Mouse (Mus musculus): Measurements from ENCODE around the gene Chd1l. TPM values are rescaled to one million over a fixed set of nuclear protein-coding genes. Genes with fewer than 3 reads are reported as not detected.

The Chd1l gene
- polyA plus RNA-seq (2014; fragmentation: Nextera tagmentation; extraction: Ambion mirVana), result 4.3 and 5.3 TPM in 2 replicates

- Histone ChIP-seq H3K27ac (ENCODE audit: low read depth, low read length) (peak within 1 kb of the TSS; percentile 85), H3K27me3 (ENCODE audit: control insufficient read depth, insufficient read depth, low read length) (no peaks in the 10 kb centered on the region), H3K4me1 (ENCODE audit: control insufficient read depth, insufficient read depth, low read length) (0 out of 2 replicates have a peak, but pooled peaks cover 3% of the 10 kb centered on the region), H3K4me3 (ENCODE audit: low read depth, low read length) (peak within 1 kb of the TSS; percentile 78), H3K36me3 (ENCODE audit: control insufficient read depth, insufficient read depth, low read length) (no peaks in the 10 kb centered on the region), H3K9me3 (ENCODE audit: control insufficient read depth, low read length) (no peaks in the 10 kb centered on the region), H3K9ac (replicated peaks; ENCODE audit: low read depth, low read length) (peak within 1 kb of the TSS; percentile 76), H3K4me2 (ENCODE audit: low read depth, low read length) (peak within 1 kb of the TSS; percentile 53)
- ATAC-seq (ENCODE audit: low read depth), result peak; percentile 96
- WGBS, result under 1% methylated on average over 50 of the region's 56 CpGs
Observed at GRCm38 (mm10) chr3:97609845-97610410, at the start of gene Chd1l. Gene Chd1l (minus strand): TSS chr3:97610203.

GRCm38 (mm10) chr3:97659746-97660145 lies 49.7 kb upstream of the Chd1l start:
- peaks cover 10% of the 10 kb centered on the region; the same call in 1 of the 2 replicates for H3K4me1 ChIP-seq (ENCODE audit: control insufficient read depth, insufficient read depth, low read length)
- peaks cover 11% of the 10 kb centered on the region; the same call in 1 of the 2 replicates for H3K36me3 ChIP-seq (ENCODE audit: control insufficient read depth, insufficient read depth, low read length)
- no peaks in the 10 kb centered on the region for H3K9me3 ChIP-seq (ENCODE audit: control insufficient read depth, low read length)
- no peaks in the 10 kb centered on the region for H3K27me3 ChIP-seq (ENCODE audit: control insufficient read depth, insufficient read depth, low read length)
- no peak overlapping the region for H3K4me3 ChIP-seq (ENCODE audit: low read depth, low read length)
- H3K9ac ChIP-seq (replicated peaks; ENCODE audit: low read depth, low read length), result no peak overlapping the region
- peak overlapping the region; percentile 75; the same call in 1 of the 2 replicates for H3K4me2 ChIP-seq (ENCODE audit: low read depth, low read length)
- no peak overlapping the region for H3K27ac ChIP-seq (ENCODE audit: low read depth, low read length)
- 58% methylated on average over 7 of the region's 7 CpGs for WGBS
- ATAC-seq (ENCODE audit: low read depth), result no peak

- H3K4me3 ChIP-seq (ENCODE audit: low read depth, low read length), result peak overlapping the region; percentile 87
- H3K36me3 ChIP-seq (ENCODE audit: control insufficient read depth, insufficient read depth, low read length), result 0 out of 2 replicates have a peak, but pooled peaks cover 2% of the 10 kb centered on the region
- H3K27me3 ChIP-seq (ENCODE audit: control insufficient read depth, insufficient read depth, low read length), result no peaks in the 10 kb centered on the region
- H3K27ac ChIP-seq (ENCODE audit: low read depth, low read length), result peak overlapping the region; percentile 70
- WGBS, result under 1% methylated on average over 36 of the region's 50 CpGs
- H3K9me3 ChIP-seq (ENCODE audit: control insufficient read depth, low read length), result no peaks in the 10 kb centered on the region
- peaks cover 10% of the 10 kb centered on the region; the same call in 1 of the 2 replicates for H3K4me1 ChIP-seq (ENCODE audit: control insufficient read depth, insufficient read depth, low read length)
- H3K4me2 ChIP-seq (ENCODE audit: low read depth, low read length), result peak overlapping the region; percentile 75
- peak overlapping the region; percentile 74 for H3K9ac ChIP-seq (replicated peaks; ENCODE audit: low read depth, low read length)
- ATAC-seq (ENCODE audit: low read depth), result peak; percentile 80
Observed at GRCm38 (mm10) chr3:97658426-97659193, 48.6 kb upstream of the Chd1l start.

- H3K4me1 ChIP-seq (ENCODE audit: control insufficient read depth, insufficient read depth, low read length), result peaks cover 10% of the 10 kb centered on the region; the same call in 1 of the 2 replicates
- H3K27ac ChIP-seq (ENCODE audit: low read depth, low read length), result peak within 1 kb of the TSS; percentile 70
- WGBS, result 2% methylated on average over 51 of the region's 51 CpGs
- ATAC-seq (ENCODE audit: low read depth), result peak; percentile 93
- H3K9me3 ChIP-seq (ENCODE audit: control insufficient read depth, low read length), result no peaks in the 10 kb centered on the region
- peak within 1 kb of the TSS; percentile 74 for H3K9ac ChIP-seq (replicated peaks; ENCODE audit: low read depth, low read length)
- peak within 1 kb of the TSS; percentile 87 for H3K4me3 ChIP-seq (ENCODE audit: low read depth, low read length)
- H3K4me2 ChIP-seq (ENCODE audit: low read depth, low read length), result peak within 1 kb of the TSS; percentile 75
- H3K27me3 ChIP-seq (ENCODE audit: control insufficient read depth, insufficient read depth, low read length), result no peaks in the 10 kb centered on the region
- H3K36me3 ChIP-seq (ENCODE audit: control insufficient read depth, insufficient read depth, low read length), result no peaks in the 10 kb centered on the region
Observed at GRCm38 (mm10) chr3:97657655-97658411, 47.8 kb upstream of the Chd1l start, which contains the start of gene Prkab2. Gene Prkab2 (plus strand): TSS chr3:97658193.

- Histone ChIP-seq H3K36me3 (ENCODE audit: control insufficient read depth, insufficient read depth, low read length) (no peaks in the 10 kb centered on the region), H3K4me1 (ENCODE audit: control insufficient read depth, insufficient read depth, low read length) (peaks cover 10% of the 10 kb centered on the region; the same call in 1 of the 2 replicates), H3K9me3 (ENCODE audit: control insufficient read depth, low read length) (no peaks in the 10 kb centered on the region), H3K9ac (replicated peaks; ENCODE audit: low read depth, low read length) (no peak overlapping the region), H3K4me2 (ENCODE audit: low read depth, low read length) (no peak overlapping the region), H3K4me3 (ENCODE audit: low read depth, low read length) (no peak overlapping the region), H3K27me3 (ENCODE audit: control insufficient read depth, insufficient read depth, low read length) (no peaks in the 10 kb centered on the region), H3K27ac (ENCODE audit: low read depth, low read length) (no peak overlapping the region)
- ATAC-seq (ENCODE audit: low read depth), result no peak
- 87% methylated on average over 8 of the region's 8 CpGs for WGBS
Observed at GRCm38 (mm10) chr3:97654901-97655300, 44.9 kb upstream of the Chd1l start.

GRCm38 (mm10) chr3:97653781-97654180 lies 43.8 kb upstream of the Chd1l start:
- ATAC-seq (ENCODE audit: low read depth), result no peak
- 94% methylated on average over 5 of the region's 5 CpGs for WGBS
- H3K9ac ChIP-seq (replicated peaks; ENCODE audit: low read depth, low read length), result no peak overlapping the region
- no peaks in the 10 kb centered on the region for H3K27me3 ChIP-seq (ENCODE audit: control insufficient read depth, insufficient read depth, low read length)
- no peaks in the 10 kb centered on the region for H3K36me3 ChIP-seq (ENCODE audit: control insufficient read depth, insufficient read depth, low read length)
- no peak overlapping the region for H3K4me3 ChIP-seq (ENCODE audit: low read depth, low read length)
- 0 out of 2 replicates have a peak, but pooled peaks cover 3% of the 10 kb centered on the region for H3K4me1 ChIP-seq (ENCODE audit: control insufficient read depth, insufficient read depth, low read length)
- no peaks in the 10 kb centered on the region for H3K9me3 ChIP-seq (ENCODE audit: control insufficient read depth, low read length)
- H3K27ac ChIP-seq (ENCODE audit: low read depth, low read length), result no peak overlapping the region
- no peak overlapping the region for H3K4me2 ChIP-seq (ENCODE audit: low read depth, low read length)

GRCm38 (mm10) chr3:97651604-97652003 lies 41.6 kb upstream of the Chd1l start:
- 86% methylated on average over 10 of the region's 10 CpGs for WGBS
- H3K4me1 ChIP-seq (ENCODE audit: control insufficient read depth, insufficient read depth, low read length), result no peaks in the 10 kb centered on the region
- H3K9ac ChIP-seq (replicated peaks; ENCODE audit: low read depth, low read length), result no peak overlapping the region
- no peak overlapping the region for H3K4me2 ChIP-seq (ENCODE audit: low read depth, low read length)
- H3K27ac ChIP-seq (ENCODE audit: low read depth, low read length), result no peak overlapping the region
- H3K9me3 ChIP-seq (ENCODE audit: control insufficient read depth, low read length), result no peaks in the 10 kb centered on the region
- no peak overlapping the region for H3K4me3 ChIP-seq (ENCODE audit: low read depth, low read length)
- H3K36me3 ChIP-seq (ENCODE audit: control insufficient read depth, insufficient read depth, low read length), result no peaks in the 10 kb centered on the region
- H3K27me3 ChIP-seq (ENCODE audit: control insufficient read depth, insufficient read depth, low read length), result no peaks in the 10 kb centered on the region
- no peak for ATAC-seq (ENCODE audit: low read depth)

GRCm38 (mm10) chr3:97649469-97649868 lies 39.5 kb upstream of the Chd1l start:
- H3K27ac ChIP-seq (ENCODE audit: low read depth, low read length), result no peak overlapping the region
- 75% methylated on average over 6 of the region's 6 CpGs for WGBS
- H3K27me3 ChIP-seq (ENCODE audit: control insufficient read depth, insufficient read depth, low read length), result no peaks in the 10 kb centered on the region
- ATAC-seq (ENCODE audit: low read depth), result no peak
- no peak overlapping the region for H3K9ac ChIP-seq (replicated peaks; ENCODE audit: low read depth, low read length)
- H3K36me3 ChIP-seq (ENCODE audit: control insufficient read depth, insufficient read depth, low read length), result no peaks in the 10 kb centered on the region
- H3K4me3 ChIP-seq (ENCODE audit: low read depth, low read length), result no peak overlapping the region
- H3K9me3 ChIP-seq (ENCODE audit: control insufficient read depth, low read length), result no peaks in the 10 kb centered on the region
- H3K4me1 ChIP-seq (ENCODE audit: control insufficient read depth, insufficient read depth, low read length), result no peaks in the 10 kb centered on the region
- H3K4me2 ChIP-seq (ENCODE audit: low read depth, low read length), result no peak overlapping the region

All from neural tube, embryonic 14.5 days (tissue).